Mouse (Mus musculus): Measurements from ENCODE around the gene Smc4. TPM values are rescaled to one million over a fixed set of nuclear protein-coding genes. Genes with fewer than 3 reads are reported as not detected.

Smc4 gene
- 172 and 187 TPM in 2 replicates for polyA plus RNA-seq (2016; fragmentation: Nextera tagmentation; extraction: Ambion mirVana)

DNA sequence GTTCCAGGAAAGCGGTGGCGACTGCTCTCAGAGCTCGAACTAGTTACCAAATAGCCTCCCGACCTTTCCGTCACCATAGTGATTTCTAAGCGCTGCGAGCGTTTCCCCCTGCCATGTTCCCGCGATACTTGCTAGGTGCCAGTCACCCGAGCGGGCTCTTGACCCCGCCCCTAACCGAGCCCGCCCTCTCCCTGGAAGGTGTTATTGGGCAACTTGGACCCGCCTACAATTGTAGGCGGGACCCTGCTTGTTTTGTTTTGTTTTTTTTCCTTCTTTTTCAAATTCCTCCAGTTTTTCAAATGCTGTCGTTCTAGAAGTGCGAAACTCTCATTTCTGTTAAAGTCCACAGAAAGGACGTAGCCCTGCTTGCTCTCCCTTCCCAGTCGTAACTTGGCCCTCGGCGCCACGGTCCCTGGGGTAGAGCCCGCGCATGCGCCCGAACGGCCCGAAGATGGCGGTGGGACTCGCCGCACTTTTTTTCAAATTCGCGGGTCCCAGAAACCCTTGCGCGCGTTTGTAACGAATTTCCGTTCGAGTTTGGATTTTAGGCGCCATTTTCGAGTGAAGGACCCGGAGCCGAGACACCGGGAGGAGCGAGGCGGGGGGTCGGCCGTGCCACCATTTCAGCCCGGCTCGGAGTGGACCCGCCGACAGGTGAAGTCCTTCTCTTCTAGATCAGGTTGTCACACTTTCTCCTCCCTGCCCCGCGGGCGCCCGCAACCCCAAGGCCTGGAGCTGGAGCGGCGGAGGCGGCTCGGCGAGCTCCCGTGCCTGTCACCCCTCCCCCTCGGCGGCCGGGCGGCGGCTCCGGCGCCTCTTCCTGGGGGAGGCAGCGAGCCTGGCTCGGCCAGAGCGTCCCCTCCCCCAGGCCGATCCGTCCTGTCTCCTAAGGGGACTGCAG, at the start of gene Smc4, which contains the start of gene Ift80:
Gene Smc4, plus strand, starts transcription at position 302 of the 901 bp plus-strand sequence.
Gene Ift80, minus strand, starts transcription at position 134 of the 901 bp plus-strand sequence.
- H3K4me1 ChIP-seq, result peaks cover 6% of the 10 kb centered on the region
- H3K4me2 ChIP-seq (replicated peaks), result peak within 1 kb of the TSS; percentile 83
- no peaks in the 10 kb centered on the region for H3K36me3 ChIP-seq
- H3K9me3 ChIP-seq, result no peaks in the 10 kb centered on the region
- no peaks in the 10 kb centered on the region for H3K27me3 ChIP-seq
- peak within 1 kb of the TSS; percentile 84 for H3K9ac ChIP-seq (replicated peaks)
- peak within 1 kb of the TSS; percentile 96 for H3K4me3 ChIP-seq
- ATAC-seq (ENCODE audit: low FRiP score, low read depth), result peak; percentile 94
- H3K27ac ChIP-seq (replicated peaks), result peak within 1 kb of the TSS; percentile 89
- under 1% methylated on average over 76 of the region's 76 CpGs for WGBS

DNA sequence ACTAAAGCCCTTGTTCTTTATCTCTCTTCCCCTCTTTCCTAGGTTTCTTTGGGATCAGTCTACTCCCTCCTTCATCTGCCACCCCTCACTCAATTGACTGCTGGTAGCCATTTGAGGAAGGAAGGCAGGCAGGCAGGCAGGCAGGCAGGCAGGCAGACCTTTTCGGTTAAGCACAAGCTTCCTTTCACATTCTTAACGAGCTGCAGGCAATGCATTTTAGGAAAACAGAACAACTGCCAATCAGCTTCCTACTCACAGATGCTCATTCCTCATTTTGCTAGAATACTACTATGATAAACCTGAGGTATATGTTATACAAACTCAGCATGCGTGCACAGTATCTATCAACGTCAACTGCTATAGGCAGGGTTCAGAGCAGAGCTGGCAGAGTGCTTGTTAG, 48.1 kb upstream of the Smc4 start:
- no peak overlapping the region for H3K4me3 ChIP-seq
- no peak overlapping the region for H3K9ac ChIP-seq (replicated peaks)
- 76% methylated on average over 4 of the region's 4 CpGs for WGBS
- no peak overlapping the region for H3K27ac ChIP-seq (replicated peaks)
- H3K4me1 ChIP-seq, result no peaks in the 10 kb centered on the region
- H3K4me2 ChIP-seq (replicated peaks), result no peak overlapping the region
- no peaks in the 10 kb centered on the region for H3K27me3 ChIP-seq
- peaks cover 13% of the 10 kb centered on the region; the same call in 1 of the 2 replicates for H3K36me3 ChIP-seq
- ATAC-seq (ENCODE audit: low FRiP score, low read depth), result no peak
- no peaks in the 10 kb centered on the region for H3K9me3 ChIP-seq

DNA sequence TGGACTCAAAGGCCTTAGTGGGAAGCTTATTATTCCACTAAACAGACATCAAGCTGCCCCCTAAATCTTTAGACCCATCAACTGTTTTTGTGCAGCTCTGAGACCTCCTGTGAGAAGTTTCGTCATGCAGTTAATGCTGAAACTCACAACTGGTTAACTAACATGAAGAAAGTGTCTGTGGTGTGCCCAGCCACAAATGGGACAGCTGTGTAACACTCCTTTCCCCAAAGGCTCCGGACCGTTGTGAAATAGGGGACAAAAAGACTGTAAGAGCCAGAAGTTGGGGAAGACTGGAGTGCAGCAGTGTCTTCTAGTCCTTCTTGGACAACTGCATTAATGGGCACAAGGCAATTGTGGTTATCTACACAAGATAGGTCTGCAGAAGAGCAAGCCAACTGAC, 47.1 kb upstream of the Smc4 start:
- no peak overlapping the region for H3K9ac ChIP-seq (replicated peaks)
- no peak overlapping the region for H3K27ac ChIP-seq (replicated peaks)
- H3K4me1 ChIP-seq, result no peaks in the 10 kb centered on the region
- H3K36me3 ChIP-seq, result peaks cover 14% of the 10 kb centered on the region; the same call in 1 of the 2 replicates
- no peak for ATAC-seq (ENCODE audit: low FRiP score, low read depth)
- no peaks in the 10 kb centered on the region for H3K27me3 ChIP-seq
- H3K4me3 ChIP-seq, result no peak overlapping the region
- H3K9me3 ChIP-seq, result no peaks in the 10 kb centered on the region
- no peak overlapping the region for H3K4me2 ChIP-seq (replicated peaks)
- WGBS, result 87% methylated on average over 3 of the region's 3 CpGs

DNA sequence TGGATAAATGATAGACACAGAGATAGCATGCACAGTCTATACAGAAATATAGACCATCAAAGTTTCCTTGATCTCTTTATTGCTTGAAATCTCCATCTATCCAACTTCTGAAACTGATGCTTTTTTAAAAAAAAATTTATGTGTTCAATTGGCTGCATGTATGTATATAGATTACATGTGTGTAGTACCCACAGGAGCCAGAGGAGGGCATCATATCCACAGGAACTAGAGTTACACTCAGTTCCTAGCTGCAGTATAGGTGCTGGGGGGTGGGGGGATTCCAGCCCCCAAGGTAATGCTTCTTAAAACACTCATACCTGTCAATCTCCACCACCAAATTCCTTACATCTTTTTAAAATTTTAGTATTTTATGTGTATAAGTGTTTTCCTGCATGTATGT, 39.9 kb upstream of the Smc4 start:
- no peaks in the 10 kb centered on the region for H3K4me1 ChIP-seq
- peaks cover 49% of the 10 kb centered on the region for H3K36me3 ChIP-seq
- H3K9me3 ChIP-seq, result peaks cover 4% of the 10 kb centered on the region; the same call in 1 of the 2 replicates

DNA sequence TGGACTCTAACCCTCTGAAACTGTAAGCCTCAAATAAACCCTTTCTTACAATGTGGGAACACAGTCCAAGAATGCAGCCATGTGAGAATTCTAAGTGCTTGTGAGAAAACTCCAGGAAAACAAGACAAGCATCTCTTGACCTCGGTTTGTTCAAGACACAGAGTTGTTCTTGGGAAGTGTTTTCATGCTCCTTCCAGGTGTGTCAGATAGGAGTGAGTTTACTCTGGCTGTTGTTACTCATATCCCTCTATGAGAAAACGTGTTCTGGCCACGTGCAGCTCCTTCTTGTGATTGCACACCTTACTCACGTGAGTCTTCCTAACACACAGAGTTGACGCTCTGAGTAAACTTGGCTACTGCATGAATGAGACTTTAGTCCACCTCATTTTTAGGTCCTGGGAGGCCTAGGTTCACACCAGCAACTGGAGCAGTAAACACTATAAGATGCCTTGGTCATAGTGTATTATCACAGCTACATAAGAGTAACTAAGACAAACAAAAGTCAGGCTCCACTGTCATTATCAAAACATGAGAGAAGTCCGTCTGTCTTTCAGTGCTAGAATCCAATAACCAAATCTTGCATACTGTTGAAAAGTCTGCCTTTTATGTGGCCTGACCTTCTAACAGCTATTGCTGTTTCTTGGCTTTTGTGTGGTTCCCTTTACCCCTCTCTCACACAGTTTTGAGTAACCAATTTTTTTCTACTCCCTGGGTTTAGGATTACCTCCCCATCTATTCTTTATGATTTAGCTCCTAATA, 37.8 kb upstream of the Smc4 start:
- Histone ChIP-seq H3K9me3 (peaks cover 4% of the 10 kb centered on the region; the same call in 1 of the 2 replicates), H3K27me3 (no peaks in the 10 kb centered on the region), H3K27ac (replicated peaks) (no peak overlapping the region), H3K36me3 (peaks cover 43% of the 10 kb centered on the region), H3K4me1 (no peaks in the 10 kb centered on the region), H3K9ac (replicated peaks) (no peak overlapping the region), H3K4me3 (no peak overlapping the region), H3K4me2 (replicated peaks) (no peak overlapping the region)
- WGBS, result 94% methylated on average over 6 of the region's 6 CpGs
- no peak for ATAC-seq (ENCODE audit: low FRiP score, low read depth)

More for the DNA sequence above, 39.9 kb upstream of the Smc4 start:
- no peak overlapping the region for H3K4me2 ChIP-seq (replicated peaks)
- ATAC-seq (ENCODE audit: low FRiP score, low read depth), result no peak
- no peak overlapping the region for H3K9ac ChIP-seq (replicated peaks)
- no peak overlapping the region for H3K27ac ChIP-seq (replicated peaks)
- H3K27me3 ChIP-seq, result no peaks in the 10 kb centered on the region
- no peak overlapping the region for H3K4me3 ChIP-seq

DNA sequence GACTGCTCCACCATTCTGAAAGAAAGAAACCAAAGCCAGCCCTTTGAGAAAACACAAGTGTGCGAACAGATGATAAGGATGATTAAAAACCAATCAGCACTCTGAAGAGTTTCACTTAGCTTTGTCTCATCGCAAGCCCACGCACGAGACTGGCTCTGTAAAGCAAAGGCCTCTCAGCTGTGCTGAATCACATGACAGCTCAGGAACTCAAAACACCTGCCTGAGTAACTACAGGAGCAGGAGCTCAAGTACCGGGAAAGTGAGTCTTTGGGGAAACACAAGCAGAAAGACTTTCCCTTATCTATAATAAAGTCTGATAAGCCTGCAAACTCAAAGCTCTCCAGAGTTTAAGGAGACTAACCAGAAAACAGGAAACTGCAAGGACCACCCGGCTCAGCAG, 37.1 kb upstream of the Smc4 start:
- no peak overlapping the region for H3K4me3 ChIP-seq
- peaks cover 4% of the 10 kb centered on the region; the same call in 1 of the 2 replicates for H3K9me3 ChIP-seq
- WGBS, result 89% methylated on average over 6 of the region's 6 CpGs
- peaks cover 43% of the 10 kb centered on the region for H3K36me3 ChIP-seq
- no peak overlapping the region for H3K9ac ChIP-seq (replicated peaks)
- ATAC-seq (ENCODE audit: low FRiP score, low read depth), result no peak
- H3K27ac ChIP-seq (replicated peaks), result no peak overlapping the region
- no peaks in the 10 kb centered on the region for H3K4me1 ChIP-seq
- no peaks in the 10 kb centered on the region for H3K27me3 ChIP-seq
- H3K4me2 ChIP-seq (replicated peaks), result no peak overlapping the region

DNA sequence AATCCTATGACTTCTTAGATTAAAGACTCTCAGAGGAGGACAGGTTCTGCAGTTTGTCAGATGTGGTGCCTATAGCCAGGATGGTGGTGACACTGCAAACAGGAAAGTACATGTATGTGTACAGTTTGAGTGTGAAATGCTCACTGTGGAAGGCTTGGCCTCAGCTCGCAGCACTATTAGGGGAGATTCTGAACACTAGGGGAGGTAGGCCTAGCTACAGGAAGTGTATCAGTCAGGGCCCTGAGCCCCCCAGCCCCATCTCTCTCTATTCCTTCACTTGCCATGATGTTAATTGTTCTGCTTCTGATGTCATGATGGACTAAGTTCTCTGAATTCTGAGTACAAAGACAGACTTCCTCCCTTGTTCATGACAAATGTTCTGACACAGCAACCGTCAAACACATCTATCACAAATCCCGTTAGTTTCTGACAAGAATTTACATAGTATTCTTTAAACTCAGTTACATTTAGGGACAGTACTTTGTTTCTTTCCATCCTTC, 35.4 kb upstream of the Smc4 start:
- 93% methylated on average over 3 of the region's 3 CpGs for WGBS
- Histone ChIP-seq H3K27ac (replicated peaks) (no peak overlapping the region), H3K4me2 (replicated peaks) (no peak overlapping the region), H3K4me1 (no peaks in the 10 kb centered on the region), H3K27me3 (no peaks in the 10 kb centered on the region), H3K9ac (replicated peaks) (no peak overlapping the region), H3K4me3 (no peak overlapping the region), H3K9me3 (peaks cover 4% of the 10 kb centered on the region; the same call in 1 of the 2 replicates), H3K36me3 (peaks cover 38% of the 10 kb centered on the region)
- no peak for ATAC-seq (ENCODE audit: low FRiP score, low read depth)

DNA sequence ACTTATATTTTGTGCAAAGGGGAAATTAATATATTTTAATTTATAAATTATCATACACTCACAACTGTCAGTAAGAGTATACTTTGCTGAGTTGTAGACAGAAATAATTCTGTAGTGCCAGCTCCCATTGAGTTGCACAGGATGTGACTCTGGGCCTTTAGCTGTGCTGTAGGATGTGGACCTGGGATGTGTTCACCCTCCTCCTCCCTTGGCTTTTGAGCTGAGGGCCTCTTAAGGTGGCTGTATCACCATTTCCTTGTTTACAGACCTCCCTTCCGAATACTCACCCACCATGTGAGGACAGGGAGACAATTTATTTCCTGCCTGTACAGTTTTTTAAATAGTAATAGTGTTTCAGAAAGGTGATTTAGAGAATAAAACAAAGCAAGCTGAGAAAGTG, 31.0 kb upstream of the Smc4 start:
- whole genome bisulfite sequencing, result 84% methylated on average over 1 of the region's 1 CpGs
- Histone ChIP-seq H3K4me1 (no peaks in the 10 kb centered on the region), H3K4me2 (replicated peaks) (no peak overlapping the region), H3K27ac (replicated peaks) (no peak overlapping the region), H3K9me3 (no peaks in the 10 kb centered on the region), H3K4me3 (no peak overlapping the region), H3K27me3 (no peaks in the 10 kb centered on the region), H3K36me3 (peaks cover 12% of the 10 kb centered on the region; the same call in 1 of the 2 replicates), H3K9ac (replicated peaks) (no peak overlapping the region)
- no peak for ATAC-seq (ENCODE audit: low FRiP score, low read depth)

DNA sequence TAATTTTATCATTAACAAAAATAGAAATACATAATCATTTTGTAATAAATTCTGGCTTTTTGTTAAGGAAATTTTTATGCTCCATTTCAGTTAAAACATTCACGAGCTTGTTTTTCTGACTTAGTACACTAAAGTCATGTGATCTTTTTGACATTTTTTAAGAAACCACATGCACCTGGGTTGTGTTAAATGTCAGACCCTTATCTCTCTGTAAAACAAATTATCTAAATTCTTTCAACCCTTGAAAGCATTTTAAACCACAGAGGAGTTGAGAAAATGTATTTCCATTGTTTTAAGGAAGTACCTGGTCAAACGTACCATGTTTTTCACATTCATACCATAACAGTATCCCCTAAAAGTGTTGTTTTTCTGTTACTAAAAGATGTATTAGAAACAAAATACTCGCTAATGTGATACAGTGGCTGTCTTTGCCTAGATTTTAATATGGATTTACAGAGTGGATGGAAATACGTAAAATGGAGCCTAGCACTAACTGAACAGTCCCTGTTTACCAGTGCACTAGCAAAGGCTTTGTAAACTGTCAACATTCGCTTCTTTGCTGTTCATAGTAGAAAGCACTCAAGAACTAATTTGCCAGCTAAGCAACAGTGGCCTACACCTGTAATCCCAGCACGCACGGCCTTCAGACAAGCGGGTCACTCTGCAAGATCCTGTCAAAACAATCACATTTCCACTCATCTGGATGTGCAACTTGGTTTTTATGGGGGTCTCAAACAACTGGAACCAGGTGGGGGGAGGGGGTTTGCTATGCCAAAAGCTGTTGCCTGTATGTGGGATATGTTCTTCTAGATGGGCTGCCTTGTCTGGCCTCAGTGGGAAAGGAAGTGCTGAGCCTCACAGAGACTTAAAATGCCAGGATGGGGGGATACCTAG, 29.7 kb upstream of the Smc4 start:
- WGBS, result 86% methylated on average over 8 of the region's 8 CpGs

DNA sequence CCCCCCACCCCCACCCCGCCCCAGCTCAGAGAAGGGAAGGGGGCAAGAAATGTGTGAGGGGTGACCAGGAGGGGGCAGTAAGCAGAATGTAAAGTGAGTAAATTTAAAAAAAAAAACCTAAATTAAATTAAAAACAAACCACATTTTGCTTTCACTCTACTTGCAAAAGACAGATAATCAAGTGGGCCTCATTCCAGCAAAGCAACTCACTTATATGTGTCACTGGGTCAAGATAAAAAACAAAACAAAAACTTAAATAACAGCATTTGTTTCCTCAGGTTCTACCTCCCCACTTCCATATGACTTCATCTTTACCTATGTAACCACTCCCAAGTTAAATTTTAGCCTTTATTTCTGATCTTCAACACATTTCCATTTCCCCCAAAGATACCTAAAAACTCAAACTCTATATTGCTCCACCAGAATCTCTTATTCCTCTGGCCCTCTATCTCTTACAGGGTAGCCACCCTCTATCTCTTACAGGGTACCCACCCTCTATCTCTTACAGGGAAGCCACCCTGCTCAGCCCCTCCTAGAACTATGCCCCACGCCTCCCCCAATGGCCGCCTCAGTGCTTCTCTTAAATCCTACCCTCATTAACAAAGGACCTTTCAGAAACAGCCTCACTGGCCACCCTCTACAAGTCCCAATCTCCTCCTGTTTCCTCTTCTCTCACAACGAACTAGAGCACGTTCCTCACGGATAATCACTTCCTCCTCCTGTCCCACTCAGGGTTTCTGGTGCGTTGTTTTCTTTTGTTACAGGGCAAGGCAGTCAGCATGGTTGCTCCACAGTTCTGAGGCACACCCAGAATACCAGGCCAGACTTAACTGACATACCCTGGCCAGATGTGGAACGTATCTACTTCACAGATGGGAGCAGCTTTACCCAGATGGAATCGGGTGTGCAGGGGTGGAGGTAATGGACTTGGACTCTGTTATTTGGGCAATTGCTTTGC, 28.7 kb upstream of the Smc4 start:
- H3K4me1 ChIP-seq, result no peaks in the 10 kb centered on the region
- H3K9ac ChIP-seq (replicated peaks), result no peak overlapping the region
- no peak overlapping the region for H3K27ac ChIP-seq (replicated peaks)
- no peaks in the 10 kb centered on the region for H3K27me3 ChIP-seq
- WGBS, result 63% methylated on average over 9 of the region's 9 CpGs
- no peak overlapping the region for H3K4me3 ChIP-seq
- 0 out of 2 replicates have a peak, but pooled peaks cover 6% of the 10 kb centered on the region for H3K36me3 ChIP-seq
- ATAC-seq (ENCODE audit: low FRiP score, low read depth), result no peak
- H3K4me2 ChIP-seq (replicated peaks), result no peak overlapping the region
- no peaks in the 10 kb centered on the region for H3K9me3 ChIP-seq

More for the DNA sequence above, 29.7 kb upstream of the Smc4 start:
- H3K27me3 ChIP-seq, result no peaks in the 10 kb centered on the region
- H3K9me3 ChIP-seq, result no peaks in the 10 kb centered on the region
- H3K4me1 ChIP-seq, result no peaks in the 10 kb centered on the region
- H3K4me3 ChIP-seq, result no peak overlapping the region
- H3K9ac ChIP-seq (replicated peaks), result no peak overlapping the region
- ATAC-seq (ENCODE audit: low FRiP score, low read depth), result no peak
- H3K36me3 ChIP-seq, result 0 out of 2 replicates have a peak, but pooled peaks cover 6% of the 10 kb centered on the region
- no peak overlapping the region for H3K4me2 ChIP-seq (replicated peaks)
- no peak overlapping the region for H3K27ac ChIP-seq (replicated peaks)
